Mouse (Mus musculus) midbrain, embryonic 15.5 days (tissue): Measurements from ENCODE around the gene Patj. TPM values are rescaled to one million over a fixed set of nuclear protein-coding genes. Genes with fewer than 3 reads are reported as not detected.

Source experiments
- ATAC-seq: fragments of 200-750 bp; cut with Nextera tagmentation; replicated peaks from 2 replicates; pipeline ENCODE4 v1.8.0; 2017; ENCODE audit warnings: moderate TSS enrichment
- H3K27ac ChIP-seq: fragments of 300-500 bp; sonication (generic); 2 replicates; pipeline ENCODE4 v1.5.1; 2015; ENCODE audit warnings: mild to moderate bottlenecking, inconsistent platforms
- H3K27me3 ChIP-seq: fragments of 300-500 bp; sonication (generic); replicated peaks from 2 replicates; pipeline ENCODE4 v1.6.1; 2015; ENCODE audit warnings: inconsistent platforms
- H3K36me3 ChIP-seq: fragments of 300-500 bp; sonication (generic); replicated peaks from 2 replicates; pipeline ENCODE4 v1.6.1; 2015; ENCODE audit warnings: inconsistent platforms
- H3K4me1 ChIP-seq: fragments of 300-500 bp; sonication (generic); 2 replicates; pipeline ENCODE4 v1.6.1; 2015; ENCODE audit warnings: inconsistent platforms
- H3K4me2 ChIP-seq: fragments of 300-500 bp; sonication (generic); 2 replicates; pipeline ENCODE4 v1.6.1; 2015; ENCODE audit warnings: inconsistent platforms, mild to moderate bottlenecking, moderate library complexity
- H3K4me3 ChIP-seq: fragments of 300-500 bp; sonication (generic); 2 replicates; pipeline ENCODE4 v1.5.1; 2015; ENCODE audit warnings: mild to moderate bottlenecking, inconsistent platforms
- H3K9ac ChIP-seq: fragments of 300-500 bp; sonication (generic); 2 replicates; pipeline ENCODE4 v1.6.1; 2015; ENCODE audit warnings: mild to moderate bottlenecking, inconsistent platforms
- H3K9me3 ChIP-seq: fragments of 300-500 bp; sonication (generic); 2 replicates; pipeline ENCODE4 v1.6.1; 2016; ENCODE audit warnings: inconsistent platforms
- WGBS: fragments of 180-500 bp; shearing (Covaris S2); methylation state at CpG from one replicate; pipeline ENCODE4 v1.1.7; 2015; ENCODE audit warnings: mixed read lengths; 5-methylcytosine and 5-hydroxymethylcytosine counted together
- polyA plus RNA-seq: library from polyadenylated mRNA; unstranded; fragments of >200 nt; fragmentation: Nextera tagmentation; extraction: Ambion mirVana; gene quantifications from 2 replicates; pipeline ENCODE4 v1.2.1, GENCODE M21; 2015

Gene Patj
- polyA plus RNA-seq, 1 experiment from 2014 or later: 9.5 TPM

- no peak overlapping the region for H3K9ac ChIP-seq
- 5% methylated on average over 21 of the region's 21 CpGs for WGBS
Observed at GRCm38 (mm10) chr4:98727295-98727958, 331.8 kb downstream of the Patj start.

GRCm38 (mm10) chr4:98727959-98728347 is 332.4 kb downstream of the Patj start:
- no peak for ATAC-seq
- Histone ChIP-seq H3K27ac (no peak overlapping the region), H3K9me3 (no peaks in the 10 kb centered on the region), H3K36me3 (no peaks in the 10 kb centered on the region), H3K4me3 (peak overlapping the region; percentile 4; the same call in 1 of the 2 replicates), H3K4me2 (peak overlapping the region; percentile 55), H3K9ac (no peak overlapping the region), H3K27me3 (peaks cover 35% of the 10 kb centered on the region), H3K4me1 (peaks cover 20% of the 10 kb centered on the region)
- WGBS: 2% methylated on average over 10 of the region's 10 CpGs

More at GRCm38 (mm10) chr4:98727295-98727958, 331.8 kb downstream of the Patj start:
- no peak; the same call in 1 of the 2 replicates for ATAC-seq
- Histone ChIP-seq H3K27ac (no peak overlapping the region), H3K4me1 (peaks cover 20% of the 10 kb centered on the region), H3K36me3 (no peaks in the 10 kb centered on the region), H3K4me3 (peak overlapping the region; percentile 33), H3K9me3 (no peaks in the 10 kb centered on the region), H3K4me2 (peak overlapping the region; percentile 55), H3K27me3 (peaks cover 35% of the 10 kb centered on the region)

- Histone ChIP-seq H3K27me3 (peaks cover 35% of the 10 kb centered on the region), H3K4me2 (no peak overlapping the region), H3K36me3 (no peaks in the 10 kb centered on the region), H3K27ac (no peak overlapping the region), H3K4me1 (peaks cover 20% of the 10 kb centered on the region), H3K9me3 (no peaks in the 10 kb centered on the region), H3K9ac (no peak overlapping the region), H3K4me3 (no peak overlapping the region)
- 69% methylated on average over 7 of the region's 7 CpGs for WGBS
- no peak for ATAC-seq
Observed at GRCm38 (mm10) chr4:98728716-98729115, 333.1 kb downstream of the Patj start.

GRCm38 (mm10) chr4:98733660-98734059 is 338.1 kb downstream of the Patj start:
- H3K9ac ChIP-seq: no peak overlapping the region
- no peak for ATAC-seq

GRCm38 (mm10) chr4:98739753-98740152 is 344.2 kb downstream of the Patj start:
- H3K36me3 ChIP-seq: no peaks in the 10 kb centered on the region
- no peaks in the 10 kb centered on the region for H3K27me3 ChIP-seq
- peak; percentile 72; the same call in 1 of the 2 replicates for ATAC-seq
- H3K4me1 ChIP-seq: no peaks in the 10 kb centered on the region
- no peak overlapping the region for H3K4me2 ChIP-seq
- no peak overlapping the region for H3K4me3 ChIP-seq
- 38% methylated on average over 2 of the region's 2 CpGs for WGBS
- no peak overlapping the region for H3K27ac ChIP-seq
- H3K9me3 ChIP-seq: no peaks in the 10 kb centered on the region
- no peak overlapping the region for H3K9ac ChIP-seq

More at GRCm38 (mm10) chr4:98733660-98734059, 338.1 kb downstream of the Patj start:
- no peaks in the 10 kb centered on the region for H3K4me1 ChIP-seq
- WGBS: 93% methylated on average over 16 of the region's 16 CpGs
- no peak overlapping the region for H3K4me2 ChIP-seq
- H3K9me3 ChIP-seq: no peaks in the 10 kb centered on the region
- peaks cover 4% of the 10 kb centered on the region for H3K27me3 ChIP-seq
- H3K4me3 ChIP-seq: no peak overlapping the region
- H3K36me3 ChIP-seq: no peaks in the 10 kb centered on the region
- H3K27ac ChIP-seq: no peak overlapping the region

- WGBS: 62% methylated on average over 3 of the region's 3 CpGs
- H3K27ac ChIP-seq: no peak overlapping the region
- H3K4me3 ChIP-seq: no peak overlapping the region
- no peak overlapping the region for H3K9ac ChIP-seq
- no peak overlapping the region for H3K4me2 ChIP-seq
- no peaks in the 10 kb centered on the region for H3K9me3 ChIP-seq
- no peaks in the 10 kb centered on the region for H3K4me1 ChIP-seq
- no peak for ATAC-seq
- H3K27me3 ChIP-seq: no peaks in the 10 kb centered on the region
- H3K36me3 ChIP-seq: no peaks in the 10 kb centered on the region
Observed at GRCm38 (mm10) chr4:98743209-98743905, 347.8 kb downstream of the Patj start.

- Histone ChIP-seq H3K4me2 (no peak overlapping the region), H3K27ac (no peak overlapping the region), H3K9me3 (no peaks in the 10 kb centered on the region), H3K4me3 (no peak overlapping the region), H3K9ac (no peak overlapping the region), H3K4me1 (no peaks in the 10 kb centered on the region), H3K36me3 (no peaks in the 10 kb centered on the region), H3K27me3 (no peaks in the 10 kb centered on the region)
- 28% methylated on average over 7 of the region's 7 CpGs for WGBS
- no peak for ATAC-seq
Observed at GRCm38 (mm10) chr4:98743906-98744210, 348.3 kb downstream of the Patj start.

- Histone ChIP-seq H3K9me3 (no peaks in the 10 kb centered on the region), H3K27me3 (no peaks in the 10 kb centered on the region), H3K27ac (no peak overlapping the region), H3K4me2 (no peak overlapping the region), H3K36me3 (no peaks in the 10 kb centered on the region), H3K4me3 (no peak overlapping the region), H3K9ac (no peak overlapping the region), H3K4me1 (peaks cover 8% of the 10 kb centered on the region)
- no peak for ATAC-seq
- 59% methylated on average over 4 of the region's 4 CpGs for WGBS
Observed at GRCm38 (mm10) chr4:98754456-98754855, 358.9 kb downstream of the Patj start.

GRCm38 (mm10) chr4:98756141-98756540 is 360.6 kb downstream of the Patj start:
- Histone ChIP-seq H3K9ac (no peak overlapping the region), H3K9me3 (no peaks in the 10 kb centered on the region), H3K4me1 (peaks cover 8% of the 10 kb centered on the region), H3K27me3 (no peaks in the 10 kb centered on the region), H3K4me2 (no peak overlapping the region), H3K4me3 (no peak overlapping the region), H3K27ac (no peak overlapping the region), H3K36me3 (no peaks in the 10 kb centered on the region)
- WGBS: 18% methylated on average over 11 of the region's 11 CpGs
- ATAC-seq: peak; percentile 35; the same call in 1 of the 2 replicates

GRCm38 (mm10) chr4:98758012-98758821 is 362.6 kb downstream of the Patj start:
- H3K9ac ChIP-seq: no peak overlapping the region
- H3K36me3 ChIP-seq: no peaks in the 10 kb centered on the region
- ATAC-seq: peak; percentile 44; the same call in 1 of the 2 replicates
- no peak overlapping the region for H3K27ac ChIP-seq
- H3K4me2 ChIP-seq: no peak overlapping the region
- no peaks in the 10 kb centered on the region for H3K27me3 ChIP-seq
- peaks cover 8% of the 10 kb centered on the region for H3K4me1 ChIP-seq
- 37% methylated on average over 4 of the region's 4 CpGs for WGBS
- H3K9me3 ChIP-seq: no peaks in the 10 kb centered on the region
- no peak overlapping the region for H3K4me3 ChIP-seq

- H3K27me3 ChIP-seq: no peaks in the 10 kb centered on the region
- H3K9ac ChIP-seq: no peak overlapping the region
- peaks cover 8% of the 10 kb centered on the region for H3K4me1 ChIP-seq
- 88% methylated on average over 3 of the region's 3 CpGs for WGBS
- H3K27ac ChIP-seq: no peak overlapping the region
- no peak for ATAC-seq
- no peak overlapping the region for H3K4me3 ChIP-seq
- H3K9me3 ChIP-seq: no peaks in the 10 kb centered on the region
- H3K36me3 ChIP-seq: no peaks in the 10 kb centered on the region
- H3K4me2 ChIP-seq: no peak overlapping the region
Observed at GRCm38 (mm10) chr4:98758872-98759518, 363.4 kb downstream of the Patj start.
